In the genomic region with DNA sequence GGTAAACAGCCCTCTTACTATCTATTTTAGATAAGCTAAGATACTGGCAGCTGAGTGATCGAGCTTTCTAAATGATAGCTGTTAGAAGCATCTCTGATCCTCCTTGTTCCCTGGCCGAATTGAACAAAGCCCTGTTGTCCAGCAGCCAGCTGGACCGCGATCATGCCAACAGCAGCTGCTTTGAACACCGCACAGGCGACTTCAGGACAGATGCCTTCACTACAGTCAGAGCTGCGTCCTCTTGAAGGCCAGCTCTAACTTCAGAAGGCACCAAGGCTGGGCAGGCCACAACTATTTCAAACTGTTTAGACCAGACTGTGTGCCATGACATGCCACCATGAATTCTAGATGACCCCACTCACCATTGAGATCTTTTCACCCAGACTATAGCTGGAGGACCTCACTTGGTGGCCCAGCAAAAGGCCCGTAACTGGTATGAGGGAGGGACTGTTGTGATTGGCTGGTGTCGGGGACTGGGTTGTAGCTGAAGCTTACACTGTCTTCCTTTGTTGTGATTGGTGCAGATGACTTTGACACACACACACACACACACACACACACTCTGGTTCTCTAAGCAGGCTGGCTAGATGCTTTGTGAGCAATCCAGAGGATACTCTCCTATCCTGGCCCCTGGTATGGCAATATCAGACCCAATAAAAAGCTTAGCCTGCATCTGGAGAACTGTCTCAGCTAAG, we compare ENCODE assay signal across 11 mouse cellular contexts. TPM values are rescaled to one million over a fixed set of nuclear protein-coding genes. Genes with fewer than 3 reads are reported as not detected.
A peak's percentile ranks its signal among the peaks of the same experiment; 100 is the strongest.
DNase-seq lines count a peak whose midpoint lies in the region; ATAC-seq and TF ChIP-seq lines count a peak whose summit lies in the region.
"Had no signal": no experiment of that assay in that cellular context is flagged by ENCODE, and none has a peak within 500 bp of the region (broad histone marks: within the 10 kb centered on the region; RNA-seq: fewer than 3 reads in every experiment).

No protein-coding gene starts in this region.

- 0 out of 2 replicates have a peak, but pooled peaks have one; percentile 47 for ATAC-seq in intestine, embryonic 14.5 days (replicated peaks; ENCODE audit: low FRiP score, low TSS enrichment, low read depth)
- ATAC-seq in intestine, embryonic 16.5 days = no peak
- no peak for ATAC-seq in embryonic facial prominence, embryonic 14.5 days (ENCODE audit: low read depth)
- ATAC-seq in forebrain, embryonic 14.5 days = no peak
- ATAC-seq: lung, postnatal 0 days had no signal

- no peak overlapping the region for H3K4me3 ChIP-seq in intestine, embryonic 14.5 days (ENCODE audit: low read depth, low read length)
- no peak overlapping the region for H3K4me3 ChIP-seq in intestine, embryonic 16.5 days (ENCODE audit: low read length)
- no peak overlapping the region for H3K4me3 ChIP-seq in embryonic facial prominence, embryonic 14.5 days (ENCODE audit: low read depth, low read length)
- no peak overlapping the region for H3K4me3 ChIP-seq in layer of hippocampus, adult 2 months
- H3K4me3 ChIP-seq in forebrain, embryonic 14.5 days (ENCODE audit: low read depth, low read length) = no peak overlapping the region
- H3K4me3 ChIP-seq: embryonic facial prominence, embryonic 13.5 days; hindbrain, embryonic 15.5 days had no signal

- H3K27ac ChIP-seq in intestine, embryonic 14.5 days (ENCODE audit: low read depth) = no peak overlapping the region
- H3K27ac ChIP-seq in intestine, embryonic 16.5 days (ENCODE audit: low read length) = no peak overlapping the region
- no peak overlapping the region for H3K27ac ChIP-seq in embryonic facial prominence, embryonic 14.5 days (replicated peaks; ENCODE audit: low read depth, low read length)
- H3K27ac ChIP-seq in layer of hippocampus, adult 2 months = peak overlapping the region; percentile 60; the same call in 1 of the 2 replicates
- no peak overlapping the region for H3K27ac ChIP-seq in forebrain, embryonic 14.5 days (ENCODE audit: low read depth, low read length)
- H3K27ac ChIP-seq: embryonic facial prominence, embryonic 13.5 days; hindbrain, embryonic 15.5 days had no signal

- H3K36me3 ChIP-seq in intestine, embryonic 14.5 days (ENCODE audit: control insufficient read depth, insufficient read depth, low read length) = no peaks in the 10 kb centered on the region
- no peaks in the 10 kb centered on the region for H3K36me3 ChIP-seq in intestine, embryonic 16.5 days (ENCODE audit: control insufficient read depth, insufficient read depth, low read length)
- no peaks in the 10 kb centered on the region for H3K36me3 ChIP-seq in embryonic facial prominence, embryonic 14.5 days (ENCODE audit: control insufficient read depth, insufficient read depth, low read length)
- no peaks in the 10 kb centered on the region for H3K36me3 ChIP-seq in forebrain, embryonic 14.5 days (ENCODE audit: control insufficient read depth, insufficient read depth, low read length)
- H3K36me3 ChIP-seq: embryonic facial prominence, embryonic 13.5 days; hindbrain, embryonic 15.5 days had no signal

- no peaks in the 10 kb centered on the region for H3K27me3 ChIP-seq in intestine, embryonic 14.5 days (replicated peaks; ENCODE audit: control insufficient read depth, insufficient read depth, low read length)
- no peaks in the 10 kb centered on the region for H3K27me3 ChIP-seq in intestine, embryonic 16.5 days (replicated peaks; ENCODE audit: control insufficient read depth, insufficient read depth, low read length)
- H3K27me3 ChIP-seq in embryonic facial prominence, embryonic 14.5 days (replicated peaks; ENCODE audit: control insufficient read depth, insufficient read depth, low read length) = no peaks in the 10 kb centered on the region
- no peaks in the 10 kb centered on the region for H3K27me3 ChIP-seq in forebrain, embryonic 14.5 days (replicated peaks; ENCODE audit: control insufficient read depth, insufficient read depth, low read length)
- H3K27me3 ChIP-seq: embryonic facial prominence, embryonic 13.5 days; hindbrain, embryonic 15.5 days had no signal

- TF ChIP-seq CTCF in layer of hippocampus, adult 2 months (conservative IDR thresholded peaks at IDR 0.05) = no peak

- H3K9me3 ChIP-seq in intestine, embryonic 14.5 days (ENCODE audit: control insufficient read depth, low read length) = no peaks in the 10 kb centered on the region
- H3K9me3 ChIP-seq in intestine, embryonic 16.5 days (ENCODE audit: control insufficient read depth, low read length) = no peaks in the 10 kb centered on the region
- H3K9me3 ChIP-seq in embryonic facial prominence, embryonic 14.5 days (ENCODE audit: control insufficient read depth, low read length) = no peaks in the 10 kb centered on the region
- no peaks in the 10 kb centered on the region for H3K9me3 ChIP-seq in forebrain, embryonic 14.5 days (replicated peaks; ENCODE audit: control insufficient read depth, low read length)
- H3K9me3 ChIP-seq: embryonic facial prominence, embryonic 13.5 days; hindbrain, embryonic 15.5 days had no signal

- no peak overlapping the region for H3K9ac ChIP-seq in intestine, embryonic 14.5 days (ENCODE audit: low read length)
- no peak overlapping the region for H3K9ac ChIP-seq in intestine, embryonic 16.5 days (ENCODE audit: low read depth, low read length)
- H3K9ac ChIP-seq in embryonic facial prominence, embryonic 14.5 days (ENCODE audit: low read depth, low read length) = no peak overlapping the region
- no peak overlapping the region for H3K9ac ChIP-seq in forebrain, embryonic 14.5 days (ENCODE audit: low read length)
- H3K9ac ChIP-seq: embryonic facial prominence, embryonic 13.5 days; hindbrain, embryonic 15.5 days had no signal

- H3K4me1 ChIP-seq in intestine, embryonic 14.5 days (replicated peaks; ENCODE audit: control insufficient read depth, insufficient read depth, low read length) = no peaks in the 10 kb centered on the region
- H3K4me1 ChIP-seq in intestine, embryonic 16.5 days (ENCODE audit: control insufficient read depth, insufficient read depth, low read length) = no peaks in the 10 kb centered on the region
- no peaks in the 10 kb centered on the region for H3K4me1 ChIP-seq in embryonic facial prominence, embryonic 14.5 days (ENCODE audit: control insufficient read depth, insufficient read depth, low read length)
- no peaks in the 10 kb centered on the region for H3K4me1 ChIP-seq in forebrain, embryonic 14.5 days (ENCODE audit: control insufficient read depth, insufficient read depth, low read length)
- H3K4me1 ChIP-seq: embryonic facial prominence, embryonic 13.5 days; hindbrain, embryonic 15.5 days had no signal

- intact Hi-C loops in left cerebral cortex, postnatal 4 days (cut with DNase I) = no loop called here

- DNase-seq in intestine, embryonic 14.5 days (ENCODE audit: low spot score) = no peak
- DNase-seq in embryonic facial prominence, embryonic 14.5 days (ENCODE audit: low spot score) = peak; percentile 13
- peak; percentile 12 to 33 for DNase-seq in layer of hippocampus, adult 2 months (ENCODE audit: low spot score in 2 of 2)
- DNase-seq in left cerebral cortex, postnatal 4 days = peak; percentile 21
- DNase-seq in B cell, adult 2 months = no peak
- no peak for DNase-seq in forebrain, embryonic 14.5 days (ENCODE audit: low spot score)

- 62% methylated on average over 9 of the region's 9 CpGs for WGBS in intestine, embryonic 14.5 days
- 66% methylated on average over 9 of the region's 9 CpGs for WGBS in intestine, embryonic 16.5 days
- 53% methylated on average over 9 of the region's 9 CpGs for WGBS in embryonic facial prominence, embryonic 14.5 days
- WGBS in forebrain, embryonic 14.5 days = 85% methylated on average over 9 of the region's 9 CpGs

- H3K4me2 ChIP-seq in intestine, embryonic 14.5 days (ENCODE audit: low read length) = no peak overlapping the region
- H3K4me2 ChIP-seq in intestine, embryonic 16.5 days (ENCODE audit: low read depth, low read length) = no peak overlapping the region
- H3K4me2 ChIP-seq in embryonic facial prominence, embryonic 14.5 days (ENCODE audit: low read depth, low read length) = no peak overlapping the region
- no peak overlapping the region for H3K4me2 ChIP-seq in forebrain, embryonic 14.5 days (ENCODE audit: low read length)
- H3K4me2 ChIP-seq: embryonic facial prominence, embryonic 13.5 days; heart, embryonic 11.5 days; hindbrain, embryonic 15.5 days had no signal

RNA-seq across cellular contexts. Expression of gene Rc3h1, which starts 50.1 kb away (rescaled TPM):
- polyA plus RNA-seq in intestine, embryonic 14.5 days (2014; fragmentation: Nextera tagmentation; extraction: Ambion mirVana) = 9.6 and 10.4 TPM in 2 replicates
- 4.9 and 5.1 TPM in 2 replicates for polyA plus RNA-seq in intestine, embryonic 16.5 days (2015; fragmentation: Nextera tagmentation; extraction: Ambion mirVana)
- polyA plus RNA-seq in embryonic facial prominence, embryonic 14.5 days (2014; fragmentation: Nextera tagmentation; extraction: Ambion mirVana) = 8.1 and 8.5 TPM in 2 replicates
- total RNA-seq in layer of hippocampus, adult 2 months (2021) = 10 to 100 TPM; 39.1 to 41.4 TPM
- total RNA-seq in left cerebral cortex, postnatal 4 days (2021) = 10 to 100 TPM; 42.5 to 44.0 TPM
- 7.1 and 10.4 TPM in 2 replicates for polyA plus RNA-seq in forebrain, embryonic 14.5 days (2014; fragmentation: Nextera tagmentation; extraction: Ambion mirVana)

Comparison
In these comparisons a context has a peak if more than half of its experiments do, and no peak if none do; other contexts are left out.
1. DNase-seq: peak in embryonic facial prominence, embryonic 14.5 days (single experiment), layer of hippocampus, adult 2 months (2 of 2) and left cerebral cortex, postnatal 4 days (single experiment); none in intestine, embryonic 14.5 days (single experiment), B cell, adult 2 months (0 of 2) and forebrain, embryonic 14.5 days (single experiment).